ENCODE assay signal across 8 mouse cellular contexts in genomic region chr11:62602619-62603311, GRCm38 (mm10). TPM values are rescaled to one million over a fixed set of nuclear protein-coding genes. Genes with fewer than 3 reads are reported as not detected.
A peak's percentile ranks its signal among the peaks of the same experiment; 100 is the strongest.
DNase-seq lines count a peak whose midpoint lies in the region; ATAC-seq lines count a peak whose summit lies in the region.

No protein-coding gene starts in this region.

- peak overlapping the region; percentile 81 for H3K4me3 ChIP-seq in hindbrain, embryonic 16.5 days (ENCODE audit: low read length)
- peak overlapping the region; percentile 82 for H3K4me3 ChIP-seq in macrophage (ENCODE audit: inconsistent target)

- peaks cover 23% of the 10 kb centered on the region for H3K36me3 ChIP-seq in hindbrain, embryonic 16.5 days (ENCODE audit: control insufficient read depth, insufficient read depth, low read length)
- peaks cover 58% of the 10 kb centered on the region for H3K36me3 ChIP-seq in macrophage (ENCODE audit: inconsistent target)

- under 1% methylated on average over 57 of the region's 58 CpGs for WGBS in hindbrain, embryonic 16.5 days
- WGBS in macrophage (ENCODE audit: missing documents) = under 1% methylated on average over 58 of the region's 58 CpGs

- no peaks in the 10 kb centered on the region for H3K27me3 ChIP-seq in hindbrain, embryonic 16.5 days (replicated peaks; ENCODE audit: control insufficient read depth, insufficient read depth, low read length)

- H3K79me2 ChIP-seq in macrophage (ENCODE audit: inconsistent target) = peaks cover 27% of the 10 kb centered on the region

- peaks cover 24% of the 10 kb centered on the region for H3K4me1 ChIP-seq in hindbrain, embryonic 16.5 days (ENCODE audit: control insufficient read depth, insufficient read depth, low read depth, low read length)

- H3K9ac ChIP-seq in hindbrain, embryonic 16.5 days (ENCODE audit: low read depth, low read length) = peak overlapping the region; percentile 92

- peak; percentile 95 for ATAC-seq in hindbrain, embryonic 16.5 days

- H3K4me2 ChIP-seq in hindbrain, embryonic 16.5 days (ENCODE audit: low read length) = peak overlapping the region; percentile 68

- peak overlapping the region; percentile 95 for H3K27ac ChIP-seq in hindbrain, embryonic 16.5 days (ENCODE audit: low read depth, low read length)
- H3K27ac ChIP-seq in macrophage = peak overlapping the region; percentile 93

- DNase-seq in T-cell, adult 2 months (ENCODE audit: low spot score) = peak; percentile 99
- peak; percentile 95 to 98 for DNase-seq in cerebellum, postnatal 36 days
- peak; percentile 97 to 98 for DNase-seq in frontal cortex, postnatal 36 days (ENCODE audit: low spot score in 2 of 2)
- peak; percentile 96 to 98 for DNase-seq in left cerebral cortex, adult 18-20 months (ENCODE audit: low spot score in 2 of 2)
- DNase-seq in right cerebral cortex, adult 18-20 months = peak; percentile 98
- peak; percentile 83 for DNase-seq in urinary bladder, postnatal 10 days (ENCODE audit: low spot score)

- H3K9me3 ChIP-seq in hindbrain, embryonic 16.5 days (ENCODE audit: control insufficient read depth, low read length) = no peaks in the 10 kb centered on the region

RNA-seq across cellular contexts. Expression of gene Trpv2, which starts 28.5 kb away (rescaled TPM):
- 35.3 and 36.6 TPM in 2 replicates for polyA plus RNA-seq in hindbrain, embryonic 16.5 days (2015; fragmentation: Nextera tagmentation; extraction: Ambion mirVana)
- 10 to 100 TPM; 21.1 to 21.2 TPM for total RNA-seq in left cerebral cortex, adult 18-20 months (2021)
- total RNA-seq in macrophage (2018; cell fraction: chromatin; rRNA removed) = 100 to 1,000 TPM in 5 of 26 experiments, 10 to 100 TPM in 21; 19.2 to 109 (median 72.3) TPM
- total RNA-seq in macrophage (2018; cell fraction: cytosol; rRNA removed) = 100 to 1,000 TPM in 23 of 26 experiments, 10 to 100 TPM in 3; 89.6 to 139 (median 116) TPM
- total RNA-seq in macrophage (2018; cell fraction: nucleus; rRNA removed) = 100 to 1,000 TPM in 18 of 26 experiments, 10 to 100 TPM in 8; 71.0 to 151 (median 118) TPM
- polyA plus RNA-seq in macrophage (2018) = 71.4 to 114 TPM (median 91.5 TPM) in 3 replicates

RNA-seq across cellular contexts. Expression of gene Lrrc75a, which starts 45.6 kb away (rescaled TPM):
- polyA plus RNA-seq in hindbrain, embryonic 16.5 days (2015; fragmentation: Nextera tagmentation; extraction: Ambion mirVana) = 8.4 and 9.7 TPM in 2 replicates
- 10 to 100 TPM; 24.2 to 28.0 TPM for total RNA-seq in left cerebral cortex, adult 18-20 months (2021)
- 10 to 100 TPM in 7 of 26 experiments, 1 to 10 TPM in 19; 1.4 to 21.9 (median 5.3) TPM for total RNA-seq in macrophage (2018; cell fraction: chromatin; rRNA removed)
- total RNA-seq in macrophage (2018; cell fraction: cytosol; rRNA removed) = 10 to 100 TPM in 13 of 26 experiments, 1 to 10 TPM in 13; 5.5 to 29.0 (median 10.0) TPM
- 10 to 100 TPM in 10 of 26 experiments, 1 to 10 TPM in 16; 2.9 to 29.7 (median 7.5) TPM for total RNA-seq in macrophage (2018; cell fraction: nucleus; rRNA removed)
- 4.7 to 7.3 TPM (median 5.6 TPM) in 3 replicates for polyA plus RNA-seq in macrophage (2018)

RNA-seq across cellular contexts. Expression of gene Mmgt2, which starts 45.7 kb away (rescaled TPM):
- 26.4 and 26.7 TPM in 2 replicates for polyA plus RNA-seq in hindbrain, embryonic 16.5 days (2015; fragmentation: Nextera tagmentation; extraction: Ambion mirVana)
- 10 to 100 TPM; 23.7 to 24.0 TPM for total RNA-seq in left cerebral cortex, adult 18-20 months (2021)
- total RNA-seq in macrophage (2018; cell fraction: chromatin; rRNA removed) = 10 to 100 TPM in 10 of 26 experiments, 1 to 10 TPM in 16; 1.0 to 19.0 (median 7.6) TPM
- total RNA-seq in macrophage (2018; cell fraction: cytosol; rRNA removed) = 10 to 100 TPM; 15.0 to 36.0 (median 26.6) TPM
- 10 to 100 TPM in 20 of 26 experiments, 1 to 10 TPM in 6; 4.4 to 34.3 (median 15.5) TPM for total RNA-seq in macrophage (2018; cell fraction: nucleus; rRNA removed)
- polyA plus RNA-seq in macrophage (2018) = 25.0 to 33.0 TPM (median 31.4 TPM) in 3 replicates

RNA-seq across cellular contexts. Expression of gene Ubb, which starts 51.8 kb away (rescaled TPM):
- 4,470 and 4,568 TPM in 2 replicates for polyA plus RNA-seq in hindbrain, embryonic 16.5 days (2015; fragmentation: Nextera tagmentation; extraction: Ambion mirVana)
- 1,000 to 10,000 TPM; 1,699 to 1,805 TPM for total RNA-seq in left cerebral cortex, adult 18-20 months (2021)
- 100 to 1,000 TPM in 2 of 26 experiments, 10 to 100 TPM in 24; 30.2 to 156 (median 53.6) TPM for total RNA-seq in macrophage (2018; cell fraction: chromatin; rRNA removed)
- 1,000 to 10,000 TPM in 12 of 26 experiments, 100 to 1,000 TPM in 14; 573 to 1,418 (median 982) TPM for total RNA-seq in macrophage (2018; cell fraction: cytosol; rRNA removed)
- total RNA-seq in macrophage (2018; cell fraction: nucleus; rRNA removed) = 100 to 1,000 TPM; 117 to 414 (median 278) TPM
- 916 to 1,557 TPM (median 1,390 TPM) in 3 replicates for polyA plus RNA-seq in macrophage (2018)

Comparison
In these comparisons a context has a peak if more than half of its experiments do, and no peak if none do; other contexts are left out.
1. Peak in every context shown above with its lines: DNase-seq, ATAC-seq, H3K4me3 ChIP-seq and H3K27ac ChIP-seq.